Mouse (Mus musculus) embryonic fibroblast, embryonic 13.5 days (primary cell): ENCODE data around the gene Tppp2.

Source experiments
- CTCF ChIP-seq: IDR thresholded peaks from 2 replicates; pipeline ENCODE4 v1.5.1; 2011; ENCODE audit warnings: mild to moderate bottlenecking, control low read depth, low read length, moderate library complexity, borderline replicate concordance; ENCODE audit not compliant: insufficient read depth
- POLR2A ChIP-seq: IDR thresholded peaks from 2 replicates; pipeline ENCODE4 v1.6.1; 2011; ENCODE audit warnings: low read depth, mild to moderate bottlenecking, control low read depth, low read length, moderate library complexity

GRCm38 (mm10) chr14:51967400-51967799, 49.2 kb downstream of the Tppp2 start:
- TF ChIP-seq POLR2A (no peak), CTCF (no peak)
